Mouse (Mus musculus): ENCODE data around the gene Yipf6. TPM values are rescaled to one million over a fixed set of nuclear protein-coding genes. Genes with fewer than 3 reads are reported as not detected.
"Not testable (repeated sequence)": the region's sequence is repeated elsewhere in the genome, so short reads cannot be mapped to it uniquely, and the experiment has no call there.

The Yipf6 gene
- polyA plus RNA-seq, 1 experiment from 2014 or later = 19.6 TPM

DNA sequence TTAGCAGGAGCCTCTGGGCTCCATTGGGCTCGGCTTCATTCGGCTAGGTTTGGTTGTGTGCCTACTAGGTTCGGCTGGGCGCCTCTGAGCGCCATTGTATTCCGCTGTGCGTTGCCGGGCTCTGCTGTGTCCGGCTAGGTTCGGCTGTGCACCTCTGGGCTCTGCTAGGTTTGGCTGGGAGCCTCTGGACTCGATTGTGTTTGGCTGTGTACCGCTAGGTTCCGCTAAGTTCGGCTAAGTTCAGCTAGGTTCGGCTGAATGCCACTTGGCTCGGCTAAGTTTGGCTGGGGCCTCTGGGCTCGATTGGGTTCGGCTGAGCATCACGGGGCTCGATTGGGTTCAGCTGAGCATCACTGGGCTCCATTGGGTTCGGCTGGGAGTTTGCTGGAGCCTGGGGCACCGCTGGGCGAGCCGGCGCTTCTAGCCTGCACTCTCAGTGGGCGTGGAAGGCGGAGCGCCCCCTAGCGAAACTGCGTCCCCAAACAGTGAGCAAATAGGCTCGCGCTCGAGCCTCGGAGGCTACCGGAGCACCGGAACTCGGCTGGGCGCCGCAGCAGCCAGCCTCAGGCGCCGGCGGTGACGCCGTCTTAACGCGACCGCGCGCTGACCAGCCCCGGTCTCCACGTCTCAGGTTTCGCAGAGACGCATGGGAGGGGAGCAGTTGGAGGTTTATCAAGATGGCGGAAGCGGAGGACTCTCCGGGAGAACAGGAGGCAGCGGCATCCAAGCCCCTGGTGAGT is 1.6 kb downstream of the Yipf6 start:
- Histone ChIP-seq H3K9me3 (ENCODE audit: control insufficient read depth, low read length) (no peaks in the 10 kb centered on the region), H3K36me3 (ENCODE audit: control insufficient read depth, insufficient read depth, low read length) (0 out of 2 replicates have a peak, but pooled peaks cover 6% of the 10 kb centered on the region), H3K4me3 (ENCODE audit: low read depth, low read length) (peak overlapping the region; percentile 58), H3K9ac (ENCODE audit: low read depth, low read length) (peak overlapping the region; percentile 76), H3K27ac (replicated peaks; ENCODE audit: low read depth, low read length) (peak overlapping the region; percentile 96), H3K27me3 (replicated peaks; ENCODE audit: control insufficient read depth, insufficient read depth, low read length) (no peaks in the 10 kb centered on the region), H3K4me2 (ENCODE audit: low read depth, low read length) (peak overlapping the region; percentile 56), H3K4me1 (ENCODE audit: control insufficient read depth, insufficient read depth, low read length) (0 out of 2 replicates have a peak, but pooled peaks cover 3% of the 10 kb centered on the region)
- ATAC-seq (ENCODE audit: low read depth) = peak; percentile 89
- 34% methylated on average over 30 of the region's 57 CpGs for WGBS
- peak; percentile 95 for DNase-seq (ENCODE audit: low spot score)

DNA sequence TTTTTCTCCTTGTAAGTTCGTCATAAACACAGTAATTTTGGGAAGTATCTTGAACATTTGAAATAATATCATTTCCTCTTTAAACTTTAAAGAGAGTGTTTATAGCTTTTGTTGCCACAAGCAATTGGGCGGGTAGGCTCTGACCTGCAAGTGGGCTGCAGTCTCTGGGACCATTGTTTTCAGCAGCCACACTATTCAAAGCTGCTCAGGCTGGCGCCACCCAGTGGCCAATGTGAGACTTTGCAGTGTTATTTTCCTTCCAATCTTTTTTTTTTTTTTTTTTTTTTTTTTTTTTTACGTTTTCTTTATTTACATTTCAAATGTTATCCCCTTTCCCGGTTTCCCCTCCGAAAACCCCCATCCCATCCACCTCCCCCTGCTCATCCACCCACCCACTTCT is 17.8 kb downstream of the Yipf6 start:
- H3K36me3 ChIP-seq (ENCODE audit: control insufficient read depth, insufficient read depth, low read length) = no peaks in the 10 kb centered on the region
- no peak overlapping the region for H3K4me3 ChIP-seq (ENCODE audit: low read depth, low read length)
- 24% methylated on average over 6 of the region's 6 CpGs for WGBS
- H3K9ac ChIP-seq (ENCODE audit: low read depth, low read length) = no peak overlapping the region
- H3K27me3 ChIP-seq (replicated peaks; ENCODE audit: control insufficient read depth, insufficient read depth, low read length) = no peaks in the 10 kb centered on the region
- H3K4me2 ChIP-seq (ENCODE audit: low read depth, low read length) = no peak overlapping the region
- ATAC-seq (ENCODE audit: low read depth) (no peak), DNase-seq (ENCODE audit: low spot score) (peak; percentile 24)
- no peaks in the 10 kb centered on the region for H3K4me1 ChIP-seq (ENCODE audit: control insufficient read depth, insufficient read depth, low read length)
- H3K9me3 ChIP-seq (ENCODE audit: control insufficient read depth, low read length) = no peaks in the 10 kb centered on the region
- H3K27ac ChIP-seq (replicated peaks; ENCODE audit: low read depth, low read length) = no peak overlapping the region

DNA sequence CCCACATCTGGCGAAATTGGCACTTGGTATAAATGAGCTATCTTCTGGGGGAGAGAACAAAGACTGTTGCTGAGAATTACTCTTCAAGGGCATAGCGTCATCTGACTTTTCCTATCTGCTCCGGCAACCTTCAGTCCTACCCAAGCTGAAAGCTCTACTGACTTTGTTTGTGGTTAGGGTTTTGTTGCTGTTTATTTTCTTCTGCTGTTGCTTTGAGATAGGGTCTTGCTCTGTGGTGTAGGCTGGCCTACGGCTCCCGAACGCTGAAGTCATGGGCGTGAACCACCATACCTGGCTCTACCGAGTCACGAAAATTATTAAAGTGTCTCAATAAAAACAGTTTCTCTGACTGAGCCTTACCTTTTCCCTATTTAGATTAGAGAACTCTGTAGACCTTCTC is 22.2 kb downstream of the Yipf6 start:
- 87% methylated on average over 9 of the region's 9 CpGs for WGBS
- Histone ChIP-seq H3K4me1 (ENCODE audit: control insufficient read depth, insufficient read depth, low read length) (no peaks in the 10 kb centered on the region), H3K4me3 (ENCODE audit: low read depth, low read length) (no peak overlapping the region), H3K27me3 (replicated peaks; ENCODE audit: control insufficient read depth, insufficient read depth, low read length) (no peaks in the 10 kb centered on the region), H3K9ac (ENCODE audit: low read depth, low read length) (no peak overlapping the region), H3K9me3 (ENCODE audit: control insufficient read depth, low read length) (no peaks in the 10 kb centered on the region), H3K4me2 (ENCODE audit: low read depth, low read length) (no peak overlapping the region), H3K27ac (replicated peaks; ENCODE audit: low read depth, low read length) (no peak overlapping the region), H3K36me3 (ENCODE audit: control insufficient read depth, insufficient read depth, low read length) (no peaks in the 10 kb centered on the region)
- no peak for ATAC-seq (ENCODE audit: low read depth)
- DNase-seq (ENCODE audit: low spot score) = no peak

DNA sequence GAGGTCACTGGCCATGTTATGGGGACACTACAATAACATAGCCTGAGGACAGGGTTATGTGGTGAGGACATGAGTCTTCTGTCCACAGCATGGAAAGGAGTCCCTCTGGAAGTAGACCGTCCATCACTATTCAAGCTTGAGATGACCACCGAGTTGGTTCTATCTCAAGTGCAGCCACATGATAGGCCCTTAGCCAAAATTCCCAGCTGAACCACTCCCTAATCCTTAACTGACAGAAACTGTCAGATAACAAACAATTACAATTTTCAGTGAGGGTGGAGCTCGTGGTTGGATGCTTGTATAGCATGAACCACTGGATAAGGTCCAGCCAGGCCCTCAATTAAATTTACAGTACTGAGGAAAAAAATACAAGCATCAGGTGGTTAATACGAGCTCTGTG is 22.9 kb downstream of the Yipf6 start:
- ATAC-seq (ENCODE audit: low read depth) = no peak
- no peak overlapping the region for H3K9ac ChIP-seq (ENCODE audit: low read depth, low read length)
- H3K27ac ChIP-seq (replicated peaks; ENCODE audit: low read depth, low read length) = no peak overlapping the region
- DNase-seq (ENCODE audit: low spot score) = no peak
- 78% methylated on average over 4 of the region's 4 CpGs for WGBS
- no peaks in the 10 kb centered on the region for H3K9me3 ChIP-seq (ENCODE audit: control insufficient read depth, low read length)
- no peaks in the 10 kb centered on the region for H3K4me1 ChIP-seq (ENCODE audit: control insufficient read depth, insufficient read depth, low read length)
- H3K36me3 ChIP-seq (ENCODE audit: control insufficient read depth, insufficient read depth, low read length) = no peaks in the 10 kb centered on the region
- H3K4me3 ChIP-seq (ENCODE audit: low read depth, low read length) = no peak overlapping the region
- H3K27me3 ChIP-seq (replicated peaks; ENCODE audit: control insufficient read depth, insufficient read depth, low read length) = no peaks in the 10 kb centered on the region
- no peak overlapping the region for H3K4me2 ChIP-seq (ENCODE audit: low read depth, low read length)

DNA sequence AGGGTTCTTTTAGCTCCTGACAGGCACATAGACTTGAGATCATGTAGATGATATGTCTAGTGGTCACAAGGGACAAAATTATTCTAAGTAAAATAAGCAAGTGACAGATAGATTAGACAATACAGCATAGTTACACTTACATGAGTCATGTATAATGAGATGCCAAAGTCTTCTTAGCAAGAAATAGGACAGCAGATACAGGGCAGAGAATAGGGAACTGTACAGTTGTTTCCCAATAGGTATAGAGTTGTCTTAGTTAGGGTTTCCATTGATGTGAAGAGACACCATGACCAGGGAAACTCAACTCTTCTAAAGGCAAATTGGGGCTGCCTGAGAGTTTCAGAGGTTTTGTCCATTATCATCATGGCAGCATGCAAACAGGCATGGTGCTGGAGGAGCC is 27.6 kb downstream of the Yipf6 start:
- Histone ChIP-seq H3K4me3 (ENCODE audit: low read depth, low read length) (no peak overlapping the region), H3K27ac (replicated peaks; ENCODE audit: low read depth, low read length) (no peak overlapping the region), H3K9ac (ENCODE audit: low read depth, low read length) (no peak overlapping the region), H3K27me3 (replicated peaks; ENCODE audit: control insufficient read depth, insufficient read depth, low read length) (no peaks in the 10 kb centered on the region), H3K9me3 (ENCODE audit: control insufficient read depth, low read length) (no peaks in the 10 kb centered on the region), H3K4me2 (ENCODE audit: low read depth, low read length) (no peak overlapping the region), H3K36me3 (ENCODE audit: control insufficient read depth, insufficient read depth, low read length) (no peaks in the 10 kb centered on the region), H3K4me1 (ENCODE audit: control insufficient read depth, insufficient read depth, low read length) (no peaks in the 10 kb centered on the region)
- ATAC-seq (ENCODE audit: low read depth) (no peak), DNase-seq (ENCODE audit: low spot score) (no peak)

DNA sequence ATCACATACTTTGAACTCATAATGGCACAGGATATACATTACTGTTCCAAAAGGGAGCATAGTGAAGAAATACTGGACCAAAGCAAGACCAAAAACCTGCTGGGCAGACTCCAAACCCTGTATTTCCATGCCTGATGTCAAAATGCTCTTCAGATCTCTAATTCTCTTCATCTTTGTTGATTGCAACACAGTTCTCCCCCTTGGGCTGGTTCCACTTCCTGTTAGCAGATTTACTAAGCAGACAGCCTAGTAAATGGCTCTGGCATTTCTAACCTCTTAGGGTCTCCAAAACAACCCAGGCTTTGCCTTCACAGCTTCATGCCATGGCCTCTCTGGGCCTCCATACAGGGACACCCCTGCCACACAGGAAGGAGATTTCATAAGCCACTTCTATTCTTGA is 28.4 kb downstream of the Yipf6 start:
- Histone ChIP-seq H3K4me2 (ENCODE audit: low read depth, low read length) (no peak overlapping the region), H3K9ac (ENCODE audit: low read depth, low read length) (no peak overlapping the region), H3K27ac (replicated peaks; ENCODE audit: low read depth, low read length) (no peak overlapping the region), H3K36me3 (ENCODE audit: control insufficient read depth, insufficient read depth, low read length) (no peaks in the 10 kb centered on the region), H3K27me3 (replicated peaks; ENCODE audit: control insufficient read depth, insufficient read depth, low read length) (no peaks in the 10 kb centered on the region), H3K4me3 (ENCODE audit: low read depth, low read length) (no peak overlapping the region), H3K9me3 (ENCODE audit: control insufficient read depth, low read length) (no peaks in the 10 kb centered on the region), H3K4me1 (ENCODE audit: control insufficient read depth, insufficient read depth, low read length) (no peaks in the 10 kb centered on the region)
- DNase-seq (ENCODE audit: low spot score) (no peak), ATAC-seq (ENCODE audit: low read depth) (no peak)

DNA sequence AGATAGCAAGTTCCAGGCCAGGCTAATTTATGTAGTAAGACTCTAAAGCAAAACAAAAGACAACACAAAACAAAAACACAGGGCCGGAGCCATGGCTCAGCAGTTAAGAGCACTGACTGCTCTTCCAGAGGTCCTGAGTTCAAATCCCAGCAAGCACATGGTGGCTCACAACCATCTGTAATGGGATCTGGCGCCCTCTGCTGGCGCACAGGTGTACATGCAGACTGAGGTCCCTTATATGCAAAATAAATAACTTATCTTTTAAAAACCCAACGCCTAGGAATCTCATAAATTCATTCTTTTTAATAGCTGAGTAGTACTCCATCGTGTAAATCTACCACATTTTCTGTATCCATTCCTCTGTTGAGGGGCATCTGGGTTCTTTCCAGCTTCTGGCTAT is 50.5 kb downstream of the Yipf6 start:
- not testable (repeated sequence) for H3K4me3 ChIP-seq (ENCODE audit: low read depth, low read length); DNase-seq (ENCODE audit: low spot score); H3K9me3 ChIP-seq (ENCODE audit: control insufficient read depth, low read length); ATAC-seq (ENCODE audit: low read depth); H3K4me1 ChIP-seq (ENCODE audit: control insufficient read depth, insufficient read depth, low read length); H3K36me3 ChIP-seq (ENCODE audit: control insufficient read depth, insufficient read depth, low read length); H3K27ac ChIP-seq (replicated peaks; ENCODE audit: low read depth, low read length); H3K9ac ChIP-seq (ENCODE audit: low read depth, low read length); H3K27me3 ChIP-seq (replicated peaks; ENCODE audit: control insufficient read depth, insufficient read depth, low read length); H3K4me2 ChIP-seq (ENCODE audit: low read depth, low read length)
- 50% methylated on average over 5 of the region's 5 CpGs for WGBS

DNA sequence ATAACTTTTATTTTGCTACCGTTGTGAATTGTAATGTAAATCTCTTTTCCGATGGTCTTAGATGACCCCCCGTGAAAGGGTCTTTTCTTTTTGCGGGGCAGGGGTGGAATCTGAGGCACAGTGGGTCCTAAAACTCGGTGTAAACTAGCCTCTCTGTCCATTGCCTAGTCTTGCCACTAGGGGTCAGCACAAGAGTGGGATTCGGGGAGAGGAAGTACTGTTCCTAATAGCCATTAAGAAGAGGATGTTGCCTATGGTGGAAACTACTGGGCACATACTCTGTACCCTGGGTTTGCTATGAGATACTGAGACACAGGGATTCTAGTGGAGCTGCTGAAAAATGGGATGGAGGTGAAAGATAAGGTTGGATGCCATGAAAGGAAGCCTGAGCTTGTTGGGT is 53.5 kb downstream of the Yipf6 start:
- H3K9me3 ChIP-seq (ENCODE audit: control insufficient read depth, low read length) = no peaks in the 10 kb centered on the region
- H3K27ac ChIP-seq (replicated peaks; ENCODE audit: low read depth, low read length) = no peak overlapping the region
- WGBS = 33% methylated on average over 6 of the region's 6 CpGs
- H3K9ac ChIP-seq (ENCODE audit: low read depth, low read length) = no peak overlapping the region
- no peak overlapping the region for H3K4me3 ChIP-seq (ENCODE audit: low read depth, low read length)
- H3K27me3 ChIP-seq (replicated peaks; ENCODE audit: control insufficient read depth, insufficient read depth, low read length) = no peaks in the 10 kb centered on the region; the same call in 1 of the 2 replicates
- H3K4me1 ChIP-seq (ENCODE audit: control insufficient read depth, insufficient read depth, low read length) = no peaks in the 10 kb centered on the region
- peak; percentile 16 for DNase-seq (ENCODE audit: low spot score)
- no peaks in the 10 kb centered on the region for H3K36me3 ChIP-seq (ENCODE audit: control insufficient read depth, insufficient read depth, low read length)
- H3K4me2 ChIP-seq (ENCODE audit: low read depth, low read length) = no peak overlapping the region
- ATAC-seq (ENCODE audit: low read depth) = no peak; the same call in 1 of the 2 replicates
